Mouse (Mus musculus): ENCODE data around the gene Gm10273. TPM values are rescaled to one million over a fixed set of nuclear protein-coding genes. Genes with fewer than 3 reads are reported as not detected.

Gm10273 gene
- polyA plus RNA-seq, 1 experiment from 2014 or later, result 14.5 TPM

DNA sequence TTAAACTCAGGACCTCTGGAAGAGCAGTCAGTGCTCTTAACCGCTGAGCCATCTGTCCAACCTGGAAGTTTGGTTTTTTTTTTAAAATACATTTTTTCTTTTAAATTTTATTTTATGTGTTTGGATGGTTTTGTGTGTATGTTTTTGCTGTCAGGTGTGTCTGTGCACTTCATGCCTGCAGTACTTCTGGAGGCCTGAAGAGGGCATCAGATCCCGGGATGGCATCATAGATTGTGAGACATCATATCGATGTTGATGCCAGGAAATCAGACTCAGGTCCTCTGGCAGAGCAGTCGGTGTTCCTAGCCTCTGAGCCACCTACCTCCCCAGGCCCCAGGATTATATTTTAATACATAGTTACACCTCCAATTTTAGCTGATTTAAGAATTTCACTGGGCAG, 18.3 kb downstream of the Gm10273 start:
- WGBS, result 92% methylated on average over 4 of the region's 4 CpGs
- no peak for ATAC-seq (ENCODE audit: low read depth)
- H3K9me3 ChIP-seq (ENCODE audit: control insufficient read depth, low read length), result no peaks in the 10 kb centered on the region
- H3K4me2 ChIP-seq (ENCODE audit: low read depth, low read length), result no peak overlapping the region
- no peak overlapping the region for H3K27ac ChIP-seq (ENCODE audit: low read depth, low read length)
- no peak overlapping the region for H3K4me3 ChIP-seq (ENCODE audit: low read depth, low read length)
- H3K9ac ChIP-seq (replicated peaks; ENCODE audit: low read depth, low read length), result no peak overlapping the region
- no peaks in the 10 kb centered on the region for H3K36me3 ChIP-seq (ENCODE audit: control insufficient read depth, insufficient read depth, low read length)
- no peaks in the 10 kb centered on the region for H3K27me3 ChIP-seq (ENCODE audit: control insufficient read depth, insufficient read depth, low read length)
- no peaks in the 10 kb centered on the region for H3K4me1 ChIP-seq (ENCODE audit: control insufficient read depth, insufficient read depth, low read length)

DNA sequence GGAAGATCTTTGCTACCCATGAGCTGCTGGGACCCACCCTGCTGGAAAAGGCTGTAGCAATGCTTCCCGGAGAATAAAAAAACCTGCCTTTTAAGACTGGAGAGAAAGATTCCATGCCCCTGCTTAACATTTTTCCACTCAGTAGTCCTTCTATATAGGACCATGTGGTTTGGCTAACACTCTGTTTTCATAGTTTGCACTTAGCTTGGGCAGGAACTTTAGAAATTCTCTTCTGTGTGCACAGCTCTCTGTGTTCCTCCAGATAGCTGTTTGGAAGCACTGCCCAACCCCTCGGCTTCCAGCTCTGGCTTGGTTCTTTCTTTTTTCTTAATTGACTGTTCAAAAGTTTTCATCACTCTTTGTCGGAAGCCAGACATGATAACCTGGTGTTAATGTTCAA, 21.2 kb downstream of the Gm10273 start:
- no peak for ATAC-seq (ENCODE audit: low read depth)
- WGBS, result 85% methylated on average over 3 of the region's 3 CpGs
- no peaks in the 10 kb centered on the region for H3K4me1 ChIP-seq (ENCODE audit: control insufficient read depth, insufficient read depth, low read length)

GRCm38 (mm10) chr10:59419516-59419915, 24.1 kb downstream of the Gm10273 start:
- Histone ChIP-seq H3K27ac (ENCODE audit: low read depth, low read length) (no peak overlapping the region), H3K4me1 (ENCODE audit: control insufficient read depth, insufficient read depth, low read length) (no peaks in the 10 kb centered on the region), H3K4me2 (ENCODE audit: low read depth, low read length) (no peak overlapping the region), H3K27me3 (ENCODE audit: control insufficient read depth, insufficient read depth, low read length) (no peaks in the 10 kb centered on the region), H3K9me3 (ENCODE audit: control insufficient read depth, low read length) (no peaks in the 10 kb centered on the region), H3K4me3 (ENCODE audit: low read depth, low read length) (no peak overlapping the region), H3K9ac (replicated peaks; ENCODE audit: low read depth, low read length) (no peak overlapping the region), H3K36me3 (ENCODE audit: control insufficient read depth, insufficient read depth, low read length) (no peaks in the 10 kb centered on the region)
- 93% methylated on average over 4 of the region's 4 CpGs for WGBS
- no peak for ATAC-seq (ENCODE audit: low read depth)

More for the DNA sequence above, 21.2 kb downstream of the Gm10273 start:
- Histone ChIP-seq H3K4me2 (ENCODE audit: low read depth, low read length) (no peak overlapping the region), H3K27me3 (ENCODE audit: control insufficient read depth, insufficient read depth, low read length) (no peaks in the 10 kb centered on the region), H3K9me3 (ENCODE audit: control insufficient read depth, low read length) (no peaks in the 10 kb centered on the region), H3K36me3 (ENCODE audit: control insufficient read depth, insufficient read depth, low read length) (no peaks in the 10 kb centered on the region), H3K27ac (ENCODE audit: low read depth, low read length) (no peak overlapping the region), H3K4me3 (ENCODE audit: low read depth, low read length) (no peak overlapping the region), H3K9ac (replicated peaks; ENCODE audit: low read depth, low read length) (no peak overlapping the region)

DNA sequence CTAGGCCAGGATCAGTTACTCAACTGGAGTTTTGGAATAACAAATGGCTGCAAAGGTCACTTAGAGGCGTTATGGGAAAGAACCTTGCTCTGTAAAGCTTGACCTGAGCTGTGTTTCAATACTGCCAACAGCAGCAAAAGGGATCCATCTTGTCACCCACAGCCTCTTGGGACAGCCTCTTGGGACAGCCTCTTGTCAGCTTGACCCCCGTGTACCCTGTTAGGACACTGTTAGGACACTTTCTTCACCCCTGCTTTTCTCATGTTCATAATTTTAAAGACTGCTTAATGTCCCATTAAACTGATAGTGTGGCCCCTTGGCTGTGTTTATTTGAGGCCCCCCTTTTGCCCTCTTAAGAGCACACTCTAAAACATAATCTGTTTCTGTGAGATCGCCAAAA, 29.0 kb downstream of the Gm10273 start:
- ATAC-seq (ENCODE audit: low read depth), result no peak
- WGBS, result 73% methylated on average over 3 of the region's 3 CpGs
- H3K9ac ChIP-seq (replicated peaks; ENCODE audit: low read depth, low read length), result no peak overlapping the region

DNA sequence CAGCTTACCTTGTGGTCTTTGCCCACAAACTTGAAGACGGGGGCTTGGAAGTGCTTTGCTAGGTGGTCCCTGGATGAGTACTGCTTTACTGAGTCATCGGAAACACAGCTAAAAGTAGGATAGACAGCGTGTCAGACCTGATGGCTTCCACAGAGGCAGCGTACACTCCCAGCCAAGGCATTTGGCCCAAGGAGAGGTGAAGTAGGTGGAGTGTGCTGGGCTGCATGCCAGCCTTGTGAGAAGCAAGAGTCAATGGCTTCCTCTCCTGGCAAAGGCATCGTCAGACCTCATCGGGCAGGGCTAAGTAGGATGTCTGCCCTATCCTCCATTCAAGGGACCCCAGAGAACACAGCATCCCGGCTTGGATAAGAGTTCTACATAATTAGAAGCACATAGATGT, 29.9 kb downstream of the Gm10273 start:
- ATAC-seq (ENCODE audit: low read depth), result no peak
- H3K36me3 ChIP-seq (ENCODE audit: control insufficient read depth, insufficient read depth, low read length), result no peaks in the 10 kb centered on the region
- WGBS, result 79% methylated on average over 7 of the region's 7 CpGs
- no peaks in the 10 kb centered on the region for H3K4me1 ChIP-seq (ENCODE audit: control insufficient read depth, insufficient read depth, low read length)
- no peak overlapping the region for H3K27ac ChIP-seq (ENCODE audit: low read depth, low read length)
- H3K9me3 ChIP-seq (ENCODE audit: control insufficient read depth, low read length), result no peaks in the 10 kb centered on the region
- H3K9ac ChIP-seq (replicated peaks; ENCODE audit: low read depth, low read length), result no peak overlapping the region
- H3K4me3 ChIP-seq (ENCODE audit: low read depth, low read length), result no peak overlapping the region
- no peak overlapping the region for H3K4me2 ChIP-seq (ENCODE audit: low read depth, low read length)
- no peaks in the 10 kb centered on the region for H3K27me3 ChIP-seq (ENCODE audit: control insufficient read depth, insufficient read depth, low read length)

More for the DNA sequence above, 29.0 kb downstream of the Gm10273 start:
- Histone ChIP-seq H3K27ac (ENCODE audit: low read depth, low read length) (no peak overlapping the region), H3K4me3 (ENCODE audit: low read depth, low read length) (no peak overlapping the region), H3K27me3 (ENCODE audit: control insufficient read depth, insufficient read depth, low read length) (no peaks in the 10 kb centered on the region), H3K4me2 (ENCODE audit: low read depth, low read length) (no peak overlapping the region), H3K4me1 (ENCODE audit: control insufficient read depth, insufficient read depth, low read length) (no peaks in the 10 kb centered on the region), H3K9me3 (ENCODE audit: control insufficient read depth, low read length) (no peaks in the 10 kb centered on the region), H3K36me3 (ENCODE audit: control insufficient read depth, insufficient read depth, low read length) (no peaks in the 10 kb centered on the region)

DNA sequence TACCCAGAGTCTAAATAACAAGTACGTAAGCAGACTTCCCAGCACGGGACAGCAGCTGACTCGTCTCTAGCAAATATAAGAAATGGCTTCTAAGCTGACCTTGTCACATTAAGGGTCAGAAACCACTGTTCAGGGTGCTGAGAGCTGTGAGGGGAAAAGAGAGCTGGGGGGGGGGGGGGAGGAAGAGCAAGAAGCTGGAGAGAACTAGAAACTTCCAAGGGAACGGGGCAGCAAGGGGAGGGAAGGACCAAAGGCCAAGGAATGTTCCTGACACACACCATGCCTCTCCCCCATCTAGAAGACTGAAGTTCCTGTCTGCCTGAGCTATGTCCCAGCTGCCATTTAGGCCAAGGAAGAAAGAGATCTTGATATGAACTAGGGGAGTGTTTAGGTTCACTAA, 30.9 kb downstream of the Gm10273 start:
- ATAC-seq (ENCODE audit: low read depth), result no peak

DNA sequence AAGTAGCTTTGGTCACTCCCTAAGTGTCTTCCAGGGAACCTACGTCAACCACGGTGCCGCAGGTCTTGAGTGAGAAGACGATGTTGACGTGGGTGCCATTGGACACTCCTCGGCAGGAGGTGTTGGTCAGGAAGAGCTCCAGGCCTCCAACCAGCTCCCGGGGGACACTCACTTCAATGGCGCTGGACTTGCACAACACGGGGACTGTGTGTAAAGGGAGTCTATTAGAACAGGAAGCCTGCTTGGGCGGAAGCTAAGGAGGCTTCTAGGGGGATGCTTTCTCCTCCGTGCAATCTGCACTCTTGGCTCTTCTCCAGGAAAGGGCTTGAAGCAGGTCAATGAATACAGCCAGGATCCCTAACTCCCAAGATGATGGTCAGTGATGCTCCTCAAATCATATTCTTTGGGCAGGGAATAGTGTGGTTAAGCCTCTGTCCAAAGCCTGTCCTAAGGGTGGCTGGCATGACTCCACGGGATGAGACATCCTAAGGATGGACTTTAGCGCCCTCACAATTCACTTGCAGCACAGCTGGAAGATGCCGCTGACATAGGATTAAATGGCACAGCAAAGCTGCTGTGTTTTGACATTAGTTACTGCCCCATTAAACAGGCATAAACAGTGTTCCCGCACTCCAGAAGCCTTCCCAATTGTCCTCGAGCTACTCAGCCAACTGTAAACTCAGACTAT, 34.2 kb downstream of the Gm10273 start:
- WGBS, result 68% methylated on average over 16 of the region's 16 CpGs
- no peak overlapping the region for H3K4me2 ChIP-seq (ENCODE audit: low read depth, low read length)
- H3K4me3 ChIP-seq (ENCODE audit: low read depth, low read length), result no peak overlapping the region
- H3K27me3 ChIP-seq (ENCODE audit: control insufficient read depth, insufficient read depth, low read length), result no peaks in the 10 kb centered on the region
- H3K36me3 ChIP-seq (ENCODE audit: control insufficient read depth, insufficient read depth, low read length), result no peaks in the 10 kb centered on the region
- H3K9me3 ChIP-seq (ENCODE audit: control insufficient read depth, low read length), result no peaks in the 10 kb centered on the region
- no peaks in the 10 kb centered on the region for H3K4me1 ChIP-seq (ENCODE audit: control insufficient read depth, insufficient read depth, low read length)
- H3K9ac ChIP-seq (replicated peaks; ENCODE audit: low read depth, low read length), result no peak overlapping the region
- ATAC-seq (ENCODE audit: low read depth), result no peak
- no peak overlapping the region for H3K27ac ChIP-seq (ENCODE audit: low read depth, low read length)

More for the DNA sequence above, 30.9 kb downstream of the Gm10273 start:
- H3K9ac ChIP-seq (replicated peaks; ENCODE audit: low read depth, low read length), result no peak overlapping the region
- WGBS, result 80% methylated on average over 4 of the region's 4 CpGs
- no peaks in the 10 kb centered on the region for H3K9me3 ChIP-seq (ENCODE audit: control insufficient read depth, low read length)
- H3K4me1 ChIP-seq (ENCODE audit: control insufficient read depth, insufficient read depth, low read length), result no peaks in the 10 kb centered on the region
- H3K27me3 ChIP-seq (ENCODE audit: control insufficient read depth, insufficient read depth, low read length), result no peaks in the 10 kb centered on the region
- no peaks in the 10 kb centered on the region for H3K36me3 ChIP-seq (ENCODE audit: control insufficient read depth, insufficient read depth, low read length)
- H3K4me2 ChIP-seq (ENCODE audit: low read depth, low read length), result no peak overlapping the region
- no peak overlapping the region for H3K4me3 ChIP-seq (ENCODE audit: low read depth, low read length)
- no peak overlapping the region for H3K27ac ChIP-seq (ENCODE audit: low read depth, low read length)

- 80% methylated on average over 6 of the region's 6 CpGs for WGBS
- Histone ChIP-seq H3K27ac (ENCODE audit: low read depth, low read length) (no peak overlapping the region), H3K4me1 (ENCODE audit: control insufficient read depth, insufficient read depth, low read length) (no peaks in the 10 kb centered on the region), H3K4me3 (ENCODE audit: low read depth, low read length) (no peak overlapping the region), H3K36me3 (ENCODE audit: control insufficient read depth, insufficient read depth, low read length) (no peaks in the 10 kb centered on the region), H3K9me3 (ENCODE audit: control insufficient read depth, low read length) (no peaks in the 10 kb centered on the region), H3K9ac (replicated peaks; ENCODE audit: low read depth, low read length) (no peak overlapping the region), H3K27me3 (ENCODE audit: control insufficient read depth, insufficient read depth, low read length) (no peaks in the 10 kb centered on the region), H3K4me2 (ENCODE audit: low read depth, low read length) (no peak overlapping the region)
- no peak for ATAC-seq (ENCODE audit: low read depth)
Measured at GRCm38 (mm10) chr10:59430701-59431218, 35.3 kb downstream of the Gm10273 start.

- H3K4me2 ChIP-seq (ENCODE audit: low read depth, low read length), result no peak overlapping the region
- H3K9me3 ChIP-seq (ENCODE audit: control insufficient read depth, low read length), result no peaks in the 10 kb centered on the region
- H3K36me3 ChIP-seq (ENCODE audit: control insufficient read depth, insufficient read depth, low read length), result no peaks in the 10 kb centered on the region
- no peak overlapping the region for H3K4me3 ChIP-seq (ENCODE audit: low read depth, low read length)
- no peak for ATAC-seq (ENCODE audit: low read depth)
- no peaks in the 10 kb centered on the region for H3K4me1 ChIP-seq (ENCODE audit: control insufficient read depth, insufficient read depth, low read length)
- 97% methylated on average over 18 of the region's 18 CpGs for WGBS
- no peak overlapping the region for H3K27ac ChIP-seq (ENCODE audit: low read depth, low read length)
- no peaks in the 10 kb centered on the region for H3K27me3 ChIP-seq (ENCODE audit: control insufficient read depth, insufficient read depth, low read length)
- H3K9ac ChIP-seq (replicated peaks; ENCODE audit: low read depth, low read length), result no peak overlapping the region
Measured at GRCm38 (mm10) chr10:59435746-59436145, 40.3 kb downstream of the Gm10273 start.

All from neural tube, embryonic 14.5 days (tissue).